Mouse (Mus musculus) heart, adult 2 months (tissue): ENCODE measurements around the gene Gm21970.

Experiments
- CTCF ChIP-seq: fragments of 200-600 bp; IDR thresholded peaks from 2 replicates; pipeline ENCODE4 v1.8.1; 2022; ENCODE audit warnings: antibody characterized with exemption, mild to moderate bottlenecking, moderate library complexity
- EP300 ChIP-seq: fragments of 200-500 bp; IDR thresholded peaks from 2 replicates; pipeline ENCODE4 v1.6.1; 2011; ENCODE audit warnings: low read depth, low read length, control low read depth; ENCODE audit not compliant: insufficient read depth
- POLR2A ChIP-seq: fragments of 200-500 bp; IDR thresholded peaks from 2 replicates; pipeline ENCODE4 v1.6.1; 2011; ENCODE audit warnings: mild to moderate bottlenecking, low read depth, low read length, control low read depth; ENCODE audit not compliant: insufficient read depth

DNA sequence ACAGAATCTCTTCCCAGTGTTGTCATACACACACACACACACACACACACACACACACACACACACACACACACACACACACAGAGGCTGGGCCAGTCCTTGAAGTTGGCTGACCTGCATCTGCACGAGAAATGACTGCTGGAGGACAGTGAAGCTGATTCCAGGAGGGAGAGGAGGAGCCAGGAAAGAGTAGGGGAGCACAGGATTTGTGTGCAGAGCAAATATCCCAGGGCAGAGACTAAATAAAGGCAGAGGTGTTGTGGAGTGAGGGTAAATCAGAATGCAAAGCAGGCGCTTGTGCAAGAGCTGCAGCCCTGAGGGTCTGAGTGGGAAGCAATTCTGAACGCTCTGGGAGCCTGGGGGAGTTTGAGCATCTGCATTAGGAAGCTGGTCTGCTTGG, 31.4 kb upstream of the Gm21970 start:
- TF ChIP-seq CTCF = no peak
- no peak for TF ChIP-seq POLR2A
- TF ChIP-seq EP300 = no peak
